Mouse (Mus musculus) lung, postnatal 0 days (tissue): ENCODE measurements around the gene Tmem190. TPM values are rescaled to one million over a fixed set of nuclear protein-coding genes. Genes with fewer than 3 reads are reported as not detected.

Experiments used
- ATAC-seq: fragments of 200-750 bp; cut with Nextera tagmentation; 2 replicates; pipeline ENCODE4 v1.8.0; 2017; ENCODE audit warnings: moderate library complexity
- DNase-seq: peaks from one replicate; pipeline ENCODE4 v3.0.0-alpha.2; 2016; ENCODE audit warnings: low spot score
- H3K27ac ChIP-seq: fragments of 300-500 bp; sonication (generic); 2 replicates; pipeline ENCODE4 v1.5.1; 2014; ENCODE audit warnings: antibody characterized with exemption, mild to moderate bottlenecking, low read length, mixed read lengths
- H3K27me3 ChIP-seq: fragments of 300-500 bp; sonication (generic); replicated peaks from 2 replicates; pipeline ENCODE4 v1.6.1; 2014; ENCODE audit warnings: low read length, mixed read lengths; ENCODE audit not compliant: insufficient read depth
- H3K36me3 ChIP-seq: fragments of 300-500 bp; sonication (generic); 2 replicates; pipeline ENCODE4 v1.6.1; 2014; ENCODE audit warnings: low read length, mixed read lengths; ENCODE audit not compliant: insufficient read depth
- H3K4me1 ChIP-seq: fragments of 300-500 bp; sonication (generic); 2 replicates; pipeline ENCODE4 v1.6.1; 2014; ENCODE audit warnings: antibody characterized with exemption, low read depth, low read length, mixed read lengths; ENCODE audit not compliant: insufficient read depth
- H3K4me2 ChIP-seq: fragments of 300-500 bp; sonication (generic); replicated peaks from 2 replicates; pipeline ENCODE4 v1.6.1; 2014; ENCODE audit warnings: low read depth, mild to moderate bottlenecking, low read length, moderate library complexity, mixed read lengths
- H3K4me3 ChIP-seq: fragments of 300-500 bp; sonication (generic); 2 replicates; pipeline ENCODE4 v1.5.1; 2014; ENCODE audit warnings: low read depth, low read length
- H3K9ac ChIP-seq: fragments of 300-500 bp; sonication (generic); replicated peaks from 2 replicates; pipeline ENCODE4 v1.6.1; 2014; ENCODE audit warnings: low read depth, mild to moderate bottlenecking
- H3K9me3 ChIP-seq: fragments of 300-500 bp; sonication (generic); 2 replicates; pipeline ENCODE4 v1.6.1; 2016; ENCODE audit warnings: low read length, mixed read lengths
- CTCF ChIP-seq: IDR thresholded peaks from 2 replicates; pipeline ENCODE4 v1.5.1; 2016; ENCODE audit warnings: antibody characterized with exemption, mild to moderate bottlenecking
- EP300 ChIP-seq: IDR thresholded peaks from 2 replicates; pipeline ENCODE4 v1.6.1; 2016; ENCODE audit warnings: antibody characterized with exemption, mild to moderate bottlenecking, control low read depth
- WGBS: fragments of 180-500 bp; shearing (Covaris S2); extraction: QIAGEN DNeasy Blood & Tissue Kit; methylation state at CpG from one replicate; pipeline ENCODE4 v1.1.7; 2014; 5-methylcytosine and 5-hydroxymethylcytosine counted together
- polyA plus RNA-seq: library from polyadenylated mRNA; unstranded; fragments of >200 nt; fragmentation: Nextera tagmentation; extraction: Ambion mirVana; gene quantifications from 2 replicates; pipeline ENCODE4 v1.2.1, GENCODE M21; 2015

Gene Tmem190
- polyA plus RNA-seq, 1 experiment from 2014 or later: 0.55 TPM

DNA sequence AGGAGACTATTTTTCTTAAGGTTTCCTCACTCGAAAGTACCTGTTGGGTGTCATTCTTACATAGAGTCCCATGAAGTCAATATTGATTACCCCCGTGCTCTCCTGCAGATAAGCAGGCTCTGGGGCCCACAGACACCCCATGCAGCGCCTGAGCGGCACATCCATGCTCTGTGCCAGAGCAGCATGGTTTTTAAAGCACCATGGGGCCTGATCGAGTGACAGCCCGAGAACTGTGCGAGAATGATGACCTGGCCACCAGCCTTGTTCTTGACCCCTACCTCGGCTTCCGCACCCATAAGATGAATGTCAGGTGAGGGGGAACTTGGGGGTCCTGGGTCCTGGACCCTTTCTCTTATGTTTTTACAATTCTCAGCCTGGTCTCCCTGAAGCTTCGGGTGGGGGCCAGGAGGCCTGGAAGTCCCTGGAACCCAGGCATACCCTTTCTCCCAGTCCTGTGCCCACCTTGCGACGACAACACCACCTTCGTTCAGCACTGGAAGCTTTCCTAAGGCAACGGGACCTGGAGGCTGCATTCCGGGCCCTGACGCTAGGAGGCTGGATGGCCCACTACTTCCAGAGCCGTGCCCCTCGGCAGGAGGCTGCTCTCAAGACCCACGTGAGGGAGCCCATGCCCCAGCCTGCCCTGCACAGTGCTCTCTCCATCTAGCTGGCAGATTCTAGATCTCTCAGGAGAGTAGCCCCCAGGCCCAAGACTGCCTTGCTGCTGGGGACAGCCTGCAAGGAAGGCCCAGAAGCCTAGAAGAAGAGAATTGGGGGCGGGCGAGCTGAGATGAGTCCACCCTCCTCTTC is 40.9 kb upstream of the Tmem190 start:
- Histone ChIP-seq H3K4me1 (peaks cover 9% of the 10 kb centered on the region; the same call in 1 of the 2 replicates), H3K27ac (0 out of 2 replicates have a peak overlapping the region, but pooled peaks have one; percentile 5), H3K9me3 (no peaks in the 10 kb centered on the region), H3K36me3 (no peaks in the 10 kb centered on the region; the same call in 1 of the 2 replicates), H3K27me3 (no peaks in the 10 kb centered on the region), H3K4me3 (no peak overlapping the region), H3K9ac (no peak overlapping the region), H3K4me2 (peak overlapping the region; percentile 69; the same call in 1 of the 2 replicates)
- ATAC-seq (no peak), DNase-seq (no peak)
- TF ChIP-seq EP300 (no peak), CTCF (no peak)
- WGBS: 72% methylated on average over 21 of the region's 21 CpGs

DNA sequence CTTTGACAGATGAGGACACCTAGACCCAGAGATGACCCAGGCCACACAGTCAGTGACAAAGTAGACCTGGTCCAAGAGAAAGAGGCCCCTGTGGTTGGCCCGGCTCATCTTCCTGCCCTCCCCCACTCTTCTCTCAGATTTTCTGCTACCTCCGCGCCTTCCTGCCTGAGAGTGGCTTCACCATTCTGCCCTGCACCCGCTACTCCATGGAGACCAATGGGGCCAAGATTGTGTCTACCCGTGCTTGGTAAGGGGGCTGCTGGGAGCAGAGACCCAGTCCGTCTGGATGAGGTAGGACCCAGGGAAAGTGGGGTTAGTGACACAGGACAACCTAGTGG is 40.3 kb upstream of the Tmem190 start:
- TF ChIP-seq CTCF: no peak
- no peak for TF ChIP-seq EP300
- Histone ChIP-seq H3K4me1 (peaks cover 9% of the 10 kb centered on the region; the same call in 1 of the 2 replicates), H3K4me3 (no peak overlapping the region), H3K27me3 (no peaks in the 10 kb centered on the region), H3K27ac (0 out of 2 replicates have a peak overlapping the region, but pooled peaks have one; percentile 5), H3K36me3 (no peaks in the 10 kb centered on the region; the same call in 1 of the 2 replicates), H3K9me3 (no peaks in the 10 kb centered on the region), H3K9ac (no peak overlapping the region), H3K4me2 (no peak overlapping the region)
- ATAC-seq (no peak), DNase-seq (no peak)
- 80% methylated on average over 6 of the region's 6 CpGs for WGBS

DNA sequence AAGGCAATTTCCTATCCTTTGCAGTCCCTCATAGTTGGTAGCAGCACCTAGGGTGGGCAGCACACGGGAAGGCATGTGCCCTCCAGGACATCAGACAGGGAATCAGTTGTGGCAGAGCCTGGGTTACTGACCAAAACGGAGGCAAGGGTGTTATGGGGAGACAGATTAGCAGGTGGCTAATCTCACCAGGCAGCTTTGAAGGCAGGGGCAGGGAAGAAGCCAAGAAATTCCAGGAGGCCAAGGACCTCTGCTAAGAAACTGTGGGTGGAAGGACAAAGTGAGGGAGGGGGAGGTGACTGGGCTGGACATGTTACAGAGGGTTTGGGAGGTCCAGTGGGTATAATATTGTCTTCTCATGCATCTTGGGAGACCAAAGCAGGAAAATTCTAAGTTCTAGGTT is 39.4 kb upstream of the Tmem190 start:
- no peaks in the 10 kb centered on the region for H3K27me3 ChIP-seq
- H3K9me3 ChIP-seq: no peaks in the 10 kb centered on the region
- H3K36me3 ChIP-seq: no peaks in the 10 kb centered on the region; the same call in 1 of the 2 replicates
- no peak for ATAC-seq
- peak; percentile 83 for DNase-seq
- H3K9ac ChIP-seq: no peak overlapping the region
- no peak overlapping the region for H3K4me2 ChIP-seq
- WGBS: 53% methylated on average over 2 of the region's 2 CpGs
- peaks cover 9% of the 10 kb centered on the region; the same call in 1 of the 2 replicates for H3K4me1 ChIP-seq
- TF ChIP-seq CTCF: no peak
- TF ChIP-seq EP300: 0 out of 2 replicates have a peak, but pooled peaks have one; percentile 20
- no peak overlapping the region for H3K4me3 ChIP-seq
- no peak overlapping the region; the same call in 1 of the 2 replicates for H3K27ac ChIP-seq

DNA sequence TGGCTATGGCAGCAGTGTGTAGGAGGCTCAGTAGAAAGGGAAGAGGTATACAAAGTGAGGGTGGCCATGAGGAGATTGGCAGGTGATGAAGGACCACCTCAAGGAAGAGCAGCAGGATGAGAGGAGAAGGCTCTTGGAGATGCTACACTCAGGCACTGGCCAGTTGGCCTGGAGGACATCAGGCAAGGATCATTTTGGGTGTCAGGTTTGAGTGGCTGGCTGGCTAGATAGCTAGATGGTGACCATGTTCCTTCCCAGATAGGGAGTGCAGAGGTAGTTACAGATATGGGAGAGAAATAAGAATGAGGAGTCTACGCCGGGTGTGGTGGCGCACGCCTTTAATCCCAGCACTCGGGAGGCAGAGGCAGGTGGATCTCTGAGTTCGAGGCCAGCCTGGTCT is 37.9 kb upstream of the Tmem190 start:
- Histone ChIP-seq H3K9me3 (no peaks in the 10 kb centered on the region), H3K4me3 (no peak overlapping the region), H3K9ac (no peak overlapping the region), H3K27ac (no peak overlapping the region), H3K4me2 (no peak overlapping the region), H3K27me3 (no peaks in the 10 kb centered on the region), H3K36me3 (no peaks in the 10 kb centered on the region; the same call in 1 of the 2 replicates), H3K4me1 (peaks cover 5% of the 10 kb centered on the region; the same call in 1 of the 2 replicates)
- 98% methylated on average over 5 of the region's 6 CpGs for WGBS
- DNase-seq (no peak), ATAC-seq (no peak)
- no peak for TF ChIP-seq EP300
- no peak for TF ChIP-seq CTCF

DNA sequence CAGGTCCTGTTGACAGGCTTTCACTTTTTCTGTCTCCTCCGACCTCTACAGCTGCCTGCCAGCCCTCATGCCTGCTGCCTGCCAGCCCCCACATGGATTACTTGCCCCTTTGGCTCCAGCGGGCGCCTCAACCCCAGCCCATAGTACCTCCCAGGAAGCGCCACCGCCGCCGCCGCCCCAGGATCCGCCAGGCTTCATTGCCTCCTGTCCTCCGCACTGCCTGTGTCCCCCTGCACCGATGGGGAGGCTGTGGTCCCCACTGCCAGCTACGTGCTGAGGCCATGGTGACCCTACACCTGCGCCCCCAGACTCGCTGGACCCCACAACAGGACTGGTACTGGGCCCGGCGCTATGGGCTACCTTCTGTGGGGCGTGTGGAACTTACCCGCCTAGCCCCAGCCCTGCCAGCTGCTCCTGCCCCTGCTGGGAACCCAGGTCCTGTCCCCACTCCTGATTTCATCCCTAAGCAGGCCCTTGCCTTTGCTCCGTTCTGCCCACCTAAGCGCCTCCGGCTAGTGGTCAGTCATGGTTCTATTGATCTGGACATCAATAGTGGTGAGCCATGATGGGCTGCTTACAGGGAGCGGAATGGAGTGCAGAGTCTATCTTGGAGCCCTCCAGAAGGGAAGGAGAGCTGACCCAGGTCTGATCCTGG is 36.3 kb upstream of the Tmem190 start:
- Histone ChIP-seq H3K4me2 (no peak overlapping the region), H3K4me1 (no peaks in the 10 kb centered on the region), H3K27ac (no peak overlapping the region), H3K27me3 (no peaks in the 10 kb centered on the region), H3K9me3 (no peaks in the 10 kb centered on the region), H3K9ac (no peak overlapping the region), H3K36me3 (no peaks in the 10 kb centered on the region; the same call in 1 of the 2 replicates), H3K4me3 (no peak overlapping the region)
- no peak for TF ChIP-seq CTCF
- TF ChIP-seq EP300: no peak
- DNase-seq: no peak
- WGBS: 89% methylated on average over 22 of the region's 22 CpGs
- ATAC-seq: no peak

DNA sequence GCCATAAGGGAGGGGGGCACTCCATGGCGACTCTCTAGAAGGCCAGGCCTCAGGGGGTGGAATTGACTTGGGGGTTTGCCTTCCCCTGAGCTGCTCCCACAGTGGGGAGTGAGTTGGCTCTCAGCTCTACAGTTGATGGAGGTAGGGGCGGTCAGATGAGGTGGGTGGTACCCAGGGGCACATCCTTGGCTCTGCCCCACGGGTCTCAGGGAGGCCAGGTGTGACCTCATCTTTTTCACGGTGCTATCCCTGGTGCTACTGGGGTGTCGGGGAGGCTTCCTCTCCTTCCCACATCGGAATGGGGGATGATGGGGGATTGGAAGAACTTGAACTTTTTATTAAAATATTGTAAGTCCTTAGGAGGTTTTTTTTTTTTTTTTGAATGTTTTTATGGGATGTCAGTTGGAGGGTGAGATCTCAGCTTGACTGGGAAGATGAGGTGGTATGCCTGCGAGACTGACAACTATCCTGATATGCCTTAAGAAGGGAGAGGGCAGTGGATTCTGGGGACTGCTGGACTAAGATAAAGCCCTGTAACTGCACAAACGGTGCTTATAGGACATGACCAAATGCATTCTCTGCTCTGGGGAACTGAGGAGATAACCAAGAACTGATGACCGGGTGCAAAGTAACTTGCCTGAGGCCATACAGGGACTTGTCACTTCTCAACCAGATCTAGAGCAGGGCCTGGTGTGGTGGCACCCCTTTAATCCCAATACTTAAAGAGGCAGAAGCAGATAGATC is 35.4 kb upstream of the Tmem190 start:
- Histone ChIP-seq H3K27ac (no peak overlapping the region), H3K36me3 (no peaks in the 10 kb centered on the region; the same call in 1 of the 2 replicates), H3K4me3 (no peak overlapping the region), H3K9me3 (no peaks in the 10 kb centered on the region), H3K4me2 (no peak overlapping the region), H3K27me3 (no peaks in the 10 kb centered on the region), H3K4me1 (peaks cover 6% of the 10 kb centered on the region; the same call in 1 of the 2 replicates), H3K9ac (no peak overlapping the region)
- WGBS: 67% methylated on average over 9 of the region's 9 CpGs
- DNase-seq (no peak), ATAC-seq (no peak)
- no peak for TF ChIP-seq EP300
- TF ChIP-seq CTCF: no peak
